Mouse (Mus musculus): ENCODE data around the gene Nfatc4.

The Nfatc4 gene

GRCm38 (mm10) chr14:55883149-55883661 lies 60.3 kb downstream of the Nfatc4 start:
- DNase-seq (ENCODE audit: low spot score in 2 of 2): no peak
